Mouse (Mus musculus): ENCODE data around the gene Nnmt.

DNA sequence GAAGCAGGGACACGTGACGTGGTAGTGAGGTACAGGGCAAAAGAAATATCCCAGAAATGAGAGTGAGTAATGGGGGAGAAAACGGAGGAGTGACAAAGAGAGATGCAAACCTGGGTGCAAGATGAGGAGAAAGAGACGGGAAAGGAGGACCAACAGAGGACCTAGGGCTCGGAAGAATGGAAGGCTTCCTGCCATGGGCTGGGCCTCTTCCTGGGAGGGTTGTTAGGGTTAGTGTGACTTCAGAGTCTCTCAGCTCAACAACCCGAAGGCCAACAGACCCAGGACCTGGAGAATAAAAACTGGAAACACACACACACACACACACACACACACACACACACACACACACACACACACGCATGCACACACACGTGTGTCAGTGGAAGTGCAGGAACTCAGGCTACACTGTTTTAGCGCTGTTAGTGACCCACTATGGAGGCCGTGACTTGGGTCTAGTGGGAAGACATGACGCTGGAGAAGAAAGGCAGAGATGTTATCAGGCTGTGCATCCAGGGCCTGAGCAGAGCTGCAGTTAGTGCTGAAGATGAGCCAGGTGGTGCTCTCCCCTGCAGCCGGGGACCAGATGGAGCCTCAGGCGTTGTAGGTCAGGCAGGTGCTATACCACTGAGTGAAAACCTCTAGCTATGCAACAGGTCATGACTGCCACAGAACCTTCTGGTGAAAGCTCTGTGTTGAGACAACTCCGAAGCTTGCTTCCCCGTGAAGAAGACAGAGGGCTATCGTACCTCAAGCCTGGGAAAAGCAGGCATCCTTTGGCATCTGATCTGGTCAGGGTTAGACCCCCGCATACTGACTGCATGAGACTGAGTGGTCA lies 45.1 kb upstream of the Nnmt start:
- no peak for TF ChIP-seq POLR2A (IDR thresholded peaks at IDR 0.05; ENCODE audit: low read depth, low read length)
- TF ChIP-seq CTCF (IDR thresholded peaks at IDR 0.05; ENCODE audit: borderline replicate concordance, insufficient read depth, low read length) = no peak
